Mouse (Mus musculus) MEL (cell line): Measurements from ENCODE around the gene Pfkfb4.

Source experiments
- CTCF ChIP-seq, 3 experiments: IDR thresholded peaks in 2 of 3; conservative IDR thresholded peaks in 1 of 3; 2 replicates each; pipeline ENCODE4 v1.5.1; 2011 to 2012; ENCODE audit warnings: low read length in 3 of 3, low read depth in 2 of 3, mild to moderate bottlenecking in 2 of 3, improper control_type of control experiment in 1 of 3, inconsistent platforms in 1 of 3, mixed read lengths in 1 of 3, moderate library complexity in 1 of 3; ENCODE audit not compliant: control insufficient read depth in 1 of 3, insufficient read depth in 1 of 3, poor library complexity in 1 of 3, severe bottlenecking in 1 of 3
- E2F4 ChIP-seq: IDR thresholded peaks from 2 replicates; pipeline ENCODE4 v1.6.1; 2011; ENCODE audit warnings: low read depth, low read length, improper control_type of control experiment, borderline replicate concordance
- EP300 ChIP-seq, 2 experiments: IDR thresholded peaks; 2 replicates each; pipeline ENCODE4 v1.6.1; 2011; ENCODE audit warnings: improper control_type of control experiment in 2 of 2, low read length in 2 of 2, low read depth in 1 of 2, mild to moderate bottlenecking in 1 of 2
- GABPA ChIP-seq: IDR thresholded peaks from 2 replicates; pipeline ENCODE4 v1.6.1; 2012; ENCODE audit warnings: low read depth, mild to moderate bottlenecking, inconsistent platforms, low read length, improper control_type of control experiment, moderate library complexity
- GATA1 ChIP-seq: IDR thresholded peaks from 2 replicates; pipeline ENCODE4 v1.6.1; 2011; ENCODE audit warnings: low read depth, low read length, improper control_type of control experiment
- KAT2A ChIP-seq: conservative IDR thresholded peaks from 2 replicates; pipeline ENCODE4 v1.6.1; 2012; ENCODE audit warnings: low read depth, low read length, improper control_type of control experiment, inconsistent platforms
- MAX ChIP-seq: IDR thresholded peaks from 2 replicates; pipeline ENCODE4 v1.6.1; 2011; ENCODE audit warnings: low read length, improper control_type of control experiment
- MEF2A ChIP-seq: IDR thresholded peaks from 2 replicates; pipeline ENCODE4 v1.6.1; 2014; ENCODE audit warnings: low read depth, mild to moderate bottlenecking, inconsistent platforms, low read length, improper control_type of control experiment; ENCODE audit not compliant: poor library complexity, insufficient replicate concordance, severe bottlenecking; ENCODE audit errors: extremely low read depth
- MXI1 ChIP-seq: IDR thresholded peaks from 2 replicates; pipeline ENCODE4 v1.6.1; 2011; ENCODE audit warnings: mild to moderate bottlenecking, low read depth, low read length, improper control_type of control experiment
- POLR2A ChIP-seq, 2 experiments: IDR thresholded peaks; 2 replicates each; pipeline ENCODE4 v1.6.1; 2011 to 2012; ENCODE audit warnings: low read length in 2 of 2, mild to moderate bottlenecking in 2 of 2, control low read depth in 1 of 2, improper control_type of control experiment in 1 of 2, low read depth in 1 of 2, moderate library complexity in 1 of 2; ENCODE audit not compliant: control insufficient read depth in 1 of 2, insufficient read depth in 1 of 2, poor library complexity in 1 of 2
- TAL1 ChIP-seq: IDR thresholded peaks from 2 replicates; pipeline ENCODE4 v1.6.1; 2012; ENCODE audit warnings: mild to moderate bottlenecking, inconsistent platforms, low read length, moderate library complexity, mixed read lengths
- USF1 ChIP-seq: IDR thresholded peaks from 2 replicates; pipeline ENCODE4 v1.6.1; 2014; ENCODE audit warnings: low read depth, mild to moderate bottlenecking, inconsistent platforms, low read length, improper control_type of control experiment, moderate library complexity
- ZC3H11A ChIP-seq: IDR thresholded peaks from 2 replicates; pipeline ENCODE4 v1.6.1; 2012; ENCODE audit warnings: low read depth, mild to moderate bottlenecking, inconsistent platforms, low read length, improper control_type of control experiment
- ZNF384 ChIP-seq: IDR thresholded peaks from 2 replicates; pipeline ENCODE4 v1.6.1; 2012; ENCODE audit warnings: low read depth, mild to moderate bottlenecking, inconsistent platforms, low read length, improper control_type of control experiment

DNA sequence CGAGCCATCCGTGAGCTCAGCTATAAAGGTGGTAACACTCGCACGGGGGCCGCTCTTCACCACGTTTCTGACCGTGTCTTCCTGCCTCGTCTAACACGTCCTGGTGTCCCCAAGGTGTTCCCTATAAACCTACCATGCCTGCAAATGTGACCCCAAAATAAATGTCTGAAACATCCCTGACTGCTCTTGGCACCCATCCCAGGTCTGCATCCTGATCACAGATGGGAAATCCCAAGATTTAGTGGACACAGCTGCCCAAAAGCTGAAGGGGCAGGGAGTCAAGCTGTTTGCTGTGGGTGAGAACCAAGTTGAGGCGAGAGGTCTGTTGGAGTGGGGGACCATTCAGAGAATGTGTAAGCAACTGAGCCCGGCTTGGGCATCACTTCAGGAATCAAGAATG lies 36.3 kb upstream of the Pfkfb4 start:
- TF ChIP-seq EP300 (IDR thresholded peaks at IDR 0.05; ENCODE audit: low read depth in 1 of 2, low read length in 2 of 2) (no peak), CTCF (IDR thresholded peaks at IDR 0.05 in 2 of 3, conservative IDR thresholded peaks at IDR 0.05 in 1 of 3; ENCODE audit: control insufficient read depth in 1 of 3, insufficient read depth in 1 of 3, low read depth in 2 of 3, low read length in 3 of 3, poor library complexity in 1 of 3, severe bottlenecking in 1 of 3) (no peak), E2F4 (no peak), ZNF384 (no peak), MAX (no peak), TAL1 (no peak), USF1 (no peak), ZC3H11A (no peak), MEF2A (no peak), POLR2A (IDR thresholded peaks at IDR 0.05; ENCODE audit: control insufficient read depth in 1 of 2, insufficient read depth in 1 of 2, low read depth in 1 of 2, low read length in 2 of 2, poor library complexity in 1 of 2) (no peak), GABPA (no peak), MXI1 (no peak), KAT2A (no peak), GATA1 (no peak)
